Comparison of ENCODE assay signal across 8 mouse cellular contexts in genomic region chr7:27804297-27805030, GRCm38 (mm10). TPM values are rescaled to one million over a fixed set of nuclear protein-coding genes. Genes with fewer than 3 reads are reported as not detected.
A peak's percentile ranks its signal among the peaks of the same experiment; 100 is the strongest.
DNase-seq lines count a peak whose midpoint lies in the region; ATAC-seq and TF ChIP-seq lines count a peak whose summit lies in the region.

No protein-coding gene starts in this region.

- TF ChIP-seq CTCF in C2C12 (IDR thresholded peaks at IDR 0.05; ENCODE audit: control insufficient read depth, insufficient read depth, insufficient read length) = no peak
- TF ChIP-seq CTCF in brain, embryonic 14.5 days (IDR thresholded peaks at IDR 0.05; ENCODE audit: borderline replicate concordance, extremely low read depth, insufficient read depth, insufficient read length) = no peak
- TF ChIP-seq CTCF in kidney, postnatal 0 days (IDR thresholded peaks at IDR 0.05; ENCODE audit: low read depth) = no peak

- no peaks in the 10 kb centered on the region for H3K36me3 ChIP-seq in C2C12 (ENCODE audit: control insufficient read depth, insufficient read depth)
- H3K36me3 ChIP-seq in erythroblast, embryonic 14.5 days (ENCODE audit: control insufficient read depth) = peaks cover 29% of the 10 kb centered on the region
- H3K36me3 ChIP-seq in heart, embryonic 12.5 days = peaks cover 25% of the 10 kb centered on the region
- H3K36me3 ChIP-seq in kidney, postnatal 0 days (ENCODE audit: insufficient read depth, low read length) = peaks cover 8% of the 10 kb centered on the region
- peaks cover 3% of the 10 kb centered on the region; the same call in 1 of the 2 replicates for H3K36me3 ChIP-seq in liver, embryonic 11.5 days (ENCODE audit: control insufficient read depth, insufficient read depth, low read length)
- peaks cover 9% of the 10 kb centered on the region for H3K36me3 ChIP-seq in stomach, embryonic 14.5 days (ENCODE audit: control insufficient read depth, insufficient read depth, low read length)

- peaks cover 5% of the 10 kb centered on the region for H3K79me3 ChIP-seq in C2C12 (ENCODE audit: low read depth)

- peak overlapping the region; percentile 70 for H3K4me3 ChIP-seq in C2C12 (ENCODE audit: insufficient read depth, poor library complexity, severe bottlenecking)
- H3K4me3 ChIP-seq in erythroblast, embryonic 14.5 days (replicated peaks) = peak overlapping the region; percentile 75
- peak overlapping the region; percentile 80 for H3K4me3 ChIP-seq in heart, embryonic 12.5 days
- peak overlapping the region; percentile 70 for H3K4me3 ChIP-seq in kidney, postnatal 0 days (replicated peaks; ENCODE audit: low read depth, low read length)
- peak overlapping the region; percentile 79 for H3K4me3 ChIP-seq in liver, embryonic 11.5 days (ENCODE audit: low read depth, low read length)
- H3K4me3 ChIP-seq in stomach, embryonic 14.5 days (ENCODE audit: low read depth, low read length) = peak overlapping the region; percentile 58

- no peaks in the 10 kb centered on the region for H3K27me3 ChIP-seq in C2C12 (ENCODE audit: control insufficient read depth, insufficient read depth, insufficient read length)
- no peaks in the 10 kb centered on the region for H3K27me3 ChIP-seq in erythroblast, embryonic 14.5 days (ENCODE audit: control insufficient read depth)
- H3K27me3 ChIP-seq in heart, embryonic 12.5 days (replicated peaks) = no peaks in the 10 kb centered on the region
- no peaks in the 10 kb centered on the region for H3K27me3 ChIP-seq in kidney, postnatal 0 days (ENCODE audit: insufficient read depth, low read length)
- H3K27me3 ChIP-seq in liver, embryonic 11.5 days (replicated peaks; ENCODE audit: control insufficient read depth, insufficient read depth, low read length) = no peaks in the 10 kb centered on the region
- H3K27me3 ChIP-seq in stomach, embryonic 14.5 days (ENCODE audit: control insufficient read depth, insufficient read depth, low read length) = no peaks in the 10 kb centered on the region

- H3ac ChIP-seq in C2C12 (ENCODE audit: control insufficient read depth, insufficient read length, low read depth) = peak overlapping the region; percentile 96

- WGBS in heart, embryonic 12.5 days = under 1% methylated on average over 25 of the region's 25 CpGs
- under 1% methylated on average over 25 of the region's 25 CpGs for WGBS in kidney, postnatal 0 days
- WGBS in liver, embryonic 11.5 days = under 1% methylated on average over 25 of the region's 25 CpGs
- under 1% methylated on average over 25 of the region's 25 CpGs for WGBS in stomach, embryonic 14.5 days

- H3K27ac ChIP-seq in heart, embryonic 12.5 days (ENCODE audit: poor library complexity, severe bottlenecking) = peak overlapping the region; percentile 12; the same call in 1 of the 2 replicates
- peak overlapping the region; percentile 60; the same call in 1 of the 2 replicates for H3K27ac ChIP-seq in kidney, postnatal 0 days
- peak overlapping the region; percentile 46; the same call in 1 of the 2 replicates for H3K27ac ChIP-seq in liver, embryonic 11.5 days (ENCODE audit: low read depth, low read length)
- peak overlapping the region; percentile 50 for H3K27ac ChIP-seq in stomach, embryonic 14.5 days (ENCODE audit: low read length)

- H3K4me2 ChIP-seq in heart, embryonic 12.5 days = peak overlapping the region; percentile 78
- H3K4me2 ChIP-seq in kidney, postnatal 0 days (ENCODE audit: low read length) = peak overlapping the region; percentile 85
- H3K4me2 ChIP-seq in liver, embryonic 11.5 days = peak overlapping the region; percentile 82
- peak overlapping the region; percentile 45 for H3K4me2 ChIP-seq in stomach, embryonic 14.5 days (replicated peaks; ENCODE audit: low read depth, low read length)

- peaks cover 17% of the 10 kb centered on the region for H3K79me2 ChIP-seq in C2C12 (ENCODE audit: control insufficient read depth, insufficient read depth)

- TF ChIP-seq POLR2A in brain, embryonic 14.5 days (IDR thresholded peaks at IDR 0.05; ENCODE audit: borderline replicate concordance, extremely low read depth, insufficient read depth, insufficient read length, poor library complexity, severe bottlenecking) = peak; percentile 34; the same call in 1 of the 2 replicates

- peaks cover 19% of the 10 kb centered on the region for H3K4me1 ChIP-seq in erythroblast, embryonic 14.5 days (ENCODE audit: control insufficient read depth)
- H3K4me1 ChIP-seq in heart, embryonic 12.5 days (replicated peaks) = no peaks in the 10 kb centered on the region
- H3K4me1 ChIP-seq in kidney, postnatal 0 days (replicated peaks; ENCODE audit: insufficient read depth, low read length) = no peaks in the 10 kb centered on the region
- H3K4me1 ChIP-seq in liver, embryonic 11.5 days (replicated peaks; ENCODE audit: control insufficient read depth, insufficient read depth, low read length) = peaks cover 5% of the 10 kb centered on the region; the same call in 1 of the 2 replicates
- H3K4me1 ChIP-seq in stomach, embryonic 14.5 days (ENCODE audit: control insufficient read depth, insufficient read depth, low read length) = no peaks in the 10 kb centered on the region

- H3K9ac ChIP-seq in heart, embryonic 12.5 days = peak overlapping the region; percentile 90
- peak overlapping the region; percentile 74 for H3K9ac ChIP-seq in kidney, postnatal 0 days (ENCODE audit: low read depth, low read length)
- H3K9ac ChIP-seq in liver, embryonic 11.5 days (ENCODE audit: low read depth, low read length) = peak overlapping the region; percentile 83
- peak overlapping the region; percentile 47 for H3K9ac ChIP-seq in stomach, embryonic 14.5 days (replicated peaks; ENCODE audit: low read depth, low read length)

- no peaks in the 10 kb centered on the region for H3K9me3 ChIP-seq in erythroblast, embryonic 14.5 days (ENCODE audit: control insufficient read depth, low read length)
- H3K9me3 ChIP-seq in heart, embryonic 12.5 days (replicated peaks) = no peaks in the 10 kb centered on the region
- H3K9me3 ChIP-seq in kidney, postnatal 0 days (replicated peaks; ENCODE audit: low read length) = no peaks in the 10 kb centered on the region
- no peaks in the 10 kb centered on the region for H3K9me3 ChIP-seq in liver, embryonic 11.5 days (ENCODE audit: control insufficient read depth, low read length)
- H3K9me3 ChIP-seq in stomach, embryonic 14.5 days (ENCODE audit: control insufficient read depth, low read depth, low read length) = no peaks in the 10 kb centered on the region

- DNase-seq in brain, embryonic 14.5 days (ENCODE audit: low read depth) = peak; percentile 92
- DNase-seq in kidney, postnatal 0 days (ENCODE audit: low spot score) = peak; percentile 93
- peak; percentile 76 for DNase-seq in liver, embryonic 11.5 days (ENCODE audit: low spot score)
- peak; percentile 69 for DNase-seq in naive thymus-derived CD4-positive, alpha-beta T cell, adult 2 months (ENCODE audit: low read depth)

- peak; percentile 89 for ATAC-seq in heart, embryonic 12.5 days (ENCODE audit: insufficient number of reproducible peaks, low FRiP score)
- ATAC-seq in kidney, postnatal 0 days (replicated peaks; ENCODE audit: low FRiP score, low read depth) = peak; percentile 97
- ATAC-seq in liver, embryonic 11.5 days (replicated peaks; ENCODE audit: low FRiP score) = peak; percentile 90
- ATAC-seq in stomach, embryonic 14.5 days (ENCODE audit: insufficient number of reproducible peaks, insufficient read depth, low FRiP score, low read depth) = peak; percentile 95

TF ChIP-seq in C2C12, 6 proteins besides CTCF, POLR2A, EP300 and RAD21:
- TF ChIP-seq FOSL1 (IDR thresholded peaks at IDR 0.05; ENCODE audit: insufficient read depth, low read length, poor library complexity, severe bottlenecking) = no peak
- TF ChIP-seq MYOG (IDR thresholded peaks at IDR 0.05; ENCODE audit: control insufficient read depth, extremely low read depth, insufficient read length) = no peak
TF ChIP-seq in C2C12: peak in this region for 0.

RNA-seq across cellular contexts. Expression of gene Zfp626, which starts 2.5 kb away (rescaled TPM):
- 1.2 TPM for polyA plus RNA-seq in C2C12 (2012; fragmentation: generic; extraction: Trizol)
- 2.9 and 3.7 TPM in 2 replicates for polyA plus RNA-seq in brain, embryonic 14.5 days (2012; rRNA removed)
- polyA plus RNA-seq in erythroblast, embryonic 14.5 days (2012) = 0.01 and 0.11 TPM in 2 replicates
- 1.3 and 1.4 TPM in 2 replicates for polyA plus RNA-seq in heart, embryonic 12.5 days (2016; fragmentation: Nextera tagmentation; extraction: Ambion mirVana)
- 1.9 and 2.3 TPM in 2 replicates for polyA plus RNA-seq in kidney, postnatal 0 days (2015; fragmentation: Nextera tagmentation; extraction: Ambion mirVana)
- polyA plus RNA-seq in liver, embryonic 11.5 days (2014; fragmentation: Nextera tagmentation; extraction: Ambion mirVana) = 1.6 and 2.3 TPM in 2 replicates
- 2.2 and 2.5 TPM in 2 replicates for polyA plus RNA-seq in stomach, embryonic 14.5 days (2014; fragmentation: Nextera tagmentation; extraction: Ambion mirVana)

RNA-seq across cellular contexts. Expression of gene Zfp59, which starts 33.9 kb away (rescaled TPM):
- 0.85 TPM for polyA plus RNA-seq in C2C12 (2012; fragmentation: generic; extraction: Trizol)
- 5.1 and 6.2 TPM in 2 replicates for polyA plus RNA-seq in brain, embryonic 14.5 days (2012; rRNA removed)
- polyA plus RNA-seq in erythroblast, embryonic 14.5 days (2012) = not detected in 2 replicates
- 5.6 and 6.6 TPM in 2 replicates for polyA plus RNA-seq in heart, embryonic 12.5 days (2016; fragmentation: Nextera tagmentation; extraction: Ambion mirVana)
- polyA plus RNA-seq in kidney, postnatal 0 days (2015; fragmentation: Nextera tagmentation; extraction: Ambion mirVana) = 6.0 and 6.4 TPM in 2 replicates
- polyA plus RNA-seq in liver, embryonic 11.5 days (2014; fragmentation: Nextera tagmentation; extraction: Ambion mirVana) = 4.6 and 5.7 TPM in 2 replicates
- 9.5 and 9.6 TPM in 2 replicates for polyA plus RNA-seq in stomach, embryonic 14.5 days (2014; fragmentation: Nextera tagmentation; extraction: Ambion mirVana)

RNA-seq across cellular contexts. Expression of gene Zfp607a, which starts 52.9 kb away (rescaled TPM):
- polyA plus RNA-seq in C2C12 (2012; fragmentation: generic; extraction: Trizol) = 0.69 TPM
- polyA plus RNA-seq in brain, embryonic 14.5 days (2012; rRNA removed) = 1.1 and 1.4 TPM in 2 replicates
- not detected in 2 replicates for polyA plus RNA-seq in erythroblast, embryonic 14.5 days (2012)
- 3.7 and 4.4 TPM in 2 replicates for polyA plus RNA-seq in heart, embryonic 12.5 days (2016; fragmentation: Nextera tagmentation; extraction: Ambion mirVana)
- 2.2 and 2.4 TPM in 2 replicates for polyA plus RNA-seq in kidney, postnatal 0 days (2015; fragmentation: Nextera tagmentation; extraction: Ambion mirVana)
- 3.6 and 3.8 TPM in 2 replicates for polyA plus RNA-seq in liver, embryonic 11.5 days (2014; fragmentation: Nextera tagmentation; extraction: Ambion mirVana)
- 5.5 and 6.0 TPM in 2 replicates for polyA plus RNA-seq in stomach, embryonic 14.5 days (2014; fragmentation: Nextera tagmentation; extraction: Ambion mirVana)

Comparison
In these comparisons a context has a peak if more than half of its experiments do, and no peak if none do; other contexts are left out.
1. Peak in every context shown above with its lines: DNase-seq, ATAC-seq, H3K4me3 ChIP-seq and H3K27ac ChIP-seq.